Mouse (Mus musculus): ENCODE results near the gene Dnajb3.
"Not testable (repeated sequence)": the region's sequence is repeated elsewhere in the genome, so short reads cannot be mapped to it uniquely, and the experiment has no call there.

Gene Dnajb3

GRCm38 (mm10) chr1:88211812-88212211 lies 6.2 kb upstream of the Dnajb3 start, which contains the start of gene Ugt1a1:
Gene Ugt1a1 (plus strand): TSS chr1:88211959.
- CTCF ChIA-PET: interaction anchor here in 2 of 4 experiments (1.6 to 2.5 kb wide), 2 partner anchors 74 kb away, joined by 4 to 12 read pairs; no protein-coding TSS in a partner anchor

GRCm38 (mm10) chr1:88206843-88207479 lies 1.4 kb upstream of the Dnajb3 start:
- POLR2A ChIA-PET: no interaction called here
- CTCF ChIA-PET: no interaction called here

More at GRCm38 (mm10) chr1:88211812-88212211, 6.2 kb upstream of the Dnajb3 start, which contains the start of gene Ugt1a1:
- POLR2A ChIA-PET: interaction anchor here in 1 of 4 experiments (1.1 to 1.6 kb wide), 3 partner anchors 12 to 66 kb away, joined by 3 to 4 read pairs (median 4); no protein-coding TSS in a partner anchor

GRCm38 (mm10) chr1:88200456-88200855 lies 5.1 kb downstream of the Dnajb3 start, which contains the start of gene Ugt1a2:
Gene Ugt1a2 (plus strand): TSS chr1:88200601.
- ChIA-PET CTCF (no interaction called here), POLR2A (no interaction called here)

GRCm38 (mm10) chr1:88199996-88200395 lies 5.6 kb downstream of the Dnajb3 start:
- ChIA-PET POLR2A (no interaction called here), CTCF (no interaction called here)

GRCm38 (mm10) chr1:88197443-88197842 lies 8.1 kb downstream of the Dnajb3 start:
- ChIA-PET CTCF (no interaction called here), POLR2A (no interaction called here)

DNA sequence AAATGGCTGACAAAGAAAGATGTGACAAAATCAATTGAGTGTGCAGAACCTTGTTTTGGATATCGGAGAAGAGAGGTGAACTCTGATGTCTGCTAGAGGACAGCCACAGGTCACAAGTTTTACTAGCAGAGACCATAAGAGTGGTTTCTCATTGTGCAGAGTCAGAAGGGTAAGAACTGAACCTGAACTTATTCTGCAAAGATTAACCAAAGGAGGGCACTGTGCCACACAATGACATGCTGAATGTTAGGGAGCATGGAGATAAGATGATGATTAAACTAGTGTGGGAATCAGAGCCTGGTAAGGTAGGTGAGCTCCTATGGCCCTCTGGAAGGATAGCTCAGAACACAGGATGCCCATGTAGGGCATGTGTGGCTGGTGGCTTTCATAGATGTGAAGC lies 9.9 kb downstream of the Dnajb3 start:
- ChIA-PET POLR2A (interaction anchor here in 1 of 4 experiments (0.6 to 1.0 kb wide), 2 partner anchors 63 to 388 kb away, joined by 3 read pairs; no protein-coding TSS in a partner anchor), CTCF (no interaction called here)

DNA sequence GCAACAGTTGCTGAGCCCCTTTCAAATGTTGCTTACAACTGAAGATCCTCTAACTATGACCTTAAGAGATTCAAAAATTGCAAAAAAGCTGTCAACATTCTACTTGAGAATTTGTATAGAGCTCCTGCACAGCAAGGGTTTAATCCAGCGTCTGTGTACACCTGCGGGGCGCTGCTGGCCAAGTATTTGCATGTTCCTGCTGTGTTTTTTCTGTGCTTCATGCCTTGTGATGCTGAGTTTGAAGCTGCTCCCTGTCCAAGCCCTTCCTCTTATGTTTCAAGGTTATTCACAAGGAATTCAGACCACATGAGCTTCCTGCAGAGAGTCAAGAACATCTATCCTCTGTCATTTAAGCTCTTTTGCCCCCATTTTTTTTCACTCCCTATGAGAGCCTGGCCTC lies 13.4 kb downstream of the Dnajb3 start:
- CTCF ChIA-PET: no interaction called here

DNA sequence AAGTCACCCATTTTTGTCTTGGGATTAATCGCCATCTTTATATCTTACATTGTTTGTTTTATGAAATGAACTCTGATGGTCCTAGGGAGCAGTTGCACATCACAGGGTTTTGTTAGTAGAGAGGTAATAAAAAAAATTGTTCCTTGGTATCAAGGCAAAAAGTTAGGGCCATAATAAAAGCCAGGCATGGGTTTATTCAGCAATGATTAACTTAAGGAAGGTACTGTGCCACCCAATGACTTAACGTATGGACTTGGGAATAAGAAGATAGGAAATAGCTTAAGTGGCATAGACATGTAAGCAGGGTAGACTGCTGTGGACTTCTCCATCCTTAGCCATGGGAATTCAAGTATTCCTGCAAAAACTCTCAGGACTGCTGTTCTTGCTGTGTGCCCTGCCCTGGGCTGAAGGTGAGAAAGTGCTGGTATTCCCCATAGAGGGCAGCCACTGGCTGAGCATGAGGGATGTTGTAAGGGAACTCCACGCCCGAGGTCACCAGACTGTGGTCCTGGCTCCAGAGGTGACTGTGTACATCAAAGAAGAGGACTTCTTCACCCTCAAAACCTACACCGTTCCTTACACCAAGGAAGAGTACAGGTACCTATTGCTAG lies 19.2 kb downstream of the Dnajb3 start:
- ChIA-PET CTCF (no interaction called here), POLR2A (no interaction called here)

More for the DNA sequence above, 13.4 kb downstream of the Dnajb3 start:
- POLR2A ChIA-PET: no interaction called here

GRCm38 (mm10) chr1:88179657-88180056 lies 25.9 kb downstream of the Dnajb3 start:
- POLR2A ChIA-PET: no interaction called here
- CTCF ChIA-PET: no interaction called here

DNA sequence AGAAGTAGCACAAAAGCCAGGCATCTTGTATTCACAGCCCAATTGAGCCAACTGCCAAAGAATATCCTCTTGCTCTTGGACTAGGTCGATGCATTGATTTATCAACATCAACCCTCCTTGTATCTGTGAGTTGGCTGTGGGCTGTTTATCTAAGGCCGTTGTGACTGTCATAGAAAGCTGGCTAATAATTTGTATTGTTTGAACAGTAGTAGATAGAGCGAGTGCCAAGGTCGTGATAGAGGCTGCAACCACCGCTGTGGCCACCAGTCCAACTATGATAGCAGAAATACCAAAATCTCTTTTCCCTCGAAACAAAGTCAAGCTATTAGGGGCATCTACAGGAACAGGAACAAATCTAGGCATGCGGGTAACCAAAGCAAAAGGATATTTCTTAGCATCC lies 33.4 kb downstream of the Dnajb3 start:
- POLR2A ChIA-PET, CTCF ChIA-PET: not testable (repeated sequence)

DNA sequence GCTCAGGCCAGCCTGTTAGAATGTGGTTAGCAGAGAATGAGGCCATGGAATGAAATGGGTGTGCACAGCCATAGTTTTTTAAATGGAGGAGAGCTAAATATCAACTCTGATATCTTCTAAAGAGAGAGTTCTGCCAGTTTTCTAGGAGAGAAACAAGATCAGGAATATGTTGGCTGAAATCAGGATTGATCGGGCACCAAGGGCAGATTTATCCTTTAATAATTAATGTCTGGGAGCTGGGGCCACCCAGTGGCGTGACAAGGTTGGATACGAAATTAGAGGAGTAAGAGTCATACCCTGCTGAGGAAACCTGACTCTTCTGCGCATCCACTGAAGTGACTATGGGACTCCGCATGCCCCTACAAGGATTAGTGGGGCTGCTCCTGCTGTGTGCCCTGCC lies 39.9 kb downstream of the Dnajb3 start, which contains the start of gene Ugt1a5:
Gene Ugt1a5, plus strand, starts transcription at position 302 of the 400 bp plus-strand sequence.
- ChIA-PET POLR2A (interaction anchor here in 1 of 4 experiments (1.3 kb wide), 1 partner anchor 10 kb away, joined by 4 read pairs; no protein-coding TSS in a partner anchor), CTCF (no interaction called here)

DNA sequence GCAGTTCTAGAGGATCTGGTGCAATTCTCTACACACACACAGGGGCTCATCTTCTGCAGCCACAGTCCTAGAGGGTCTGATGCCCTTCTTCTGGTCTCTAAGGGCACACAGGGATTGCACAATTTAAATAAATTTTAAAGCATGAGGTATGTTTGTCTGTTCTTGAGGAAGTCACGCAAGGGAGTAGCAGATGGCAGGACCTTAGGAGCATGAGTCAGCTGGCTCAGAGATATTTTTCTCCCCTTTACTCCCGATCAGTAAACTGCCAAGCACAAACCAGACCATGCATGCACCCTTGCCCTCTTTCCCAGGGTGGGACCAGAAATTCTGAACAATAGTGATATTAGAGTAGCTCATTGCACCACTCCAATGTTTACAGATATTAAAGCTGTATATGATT lies 47.2 kb downstream of the Dnajb3 start:
- POLR2A ChIA-PET: no interaction called here

More for the DNA sequence above, 47.2 kb downstream of the Dnajb3 start:
- CTCF ChIA-PET: no interaction called here
